Mouse (Mus musculus) urinary bladder, postnatal 10 days (tissue): ENCODE data around the gene Tmem251.

ENCODE experiments used
- DNase-seq: peaks from one replicate; pipeline ENCODE4 v3.0.0; 2022; ENCODE audit warnings: low spot score

Tmem251 gene

DNA sequence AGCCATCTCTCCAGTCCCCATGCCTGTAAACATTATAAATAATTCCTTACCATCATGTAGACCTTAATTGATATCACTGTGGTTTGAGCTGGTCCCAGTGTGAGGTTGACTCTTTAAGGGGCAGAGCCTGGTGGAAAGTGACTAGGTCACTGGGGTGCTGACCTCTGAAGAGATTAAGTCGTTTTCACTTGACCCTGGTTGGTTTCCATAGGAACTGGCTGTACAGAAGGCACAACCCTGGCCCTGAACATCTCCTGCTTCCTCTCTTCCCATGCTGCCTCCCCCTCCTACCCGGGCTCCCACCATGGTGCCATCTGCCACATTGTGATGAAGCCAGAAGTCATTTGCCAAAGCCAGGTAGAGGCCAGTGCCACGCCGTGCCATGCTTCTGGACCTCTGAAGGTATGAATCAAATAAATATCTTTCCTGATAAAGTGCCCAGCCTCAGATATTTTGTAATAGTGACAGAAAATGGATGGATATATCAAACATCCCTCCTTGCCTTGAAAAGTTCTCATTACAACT is 32.6 kb upstream of the Tmem251 start:
- DNase-seq = no peak

DNA sequence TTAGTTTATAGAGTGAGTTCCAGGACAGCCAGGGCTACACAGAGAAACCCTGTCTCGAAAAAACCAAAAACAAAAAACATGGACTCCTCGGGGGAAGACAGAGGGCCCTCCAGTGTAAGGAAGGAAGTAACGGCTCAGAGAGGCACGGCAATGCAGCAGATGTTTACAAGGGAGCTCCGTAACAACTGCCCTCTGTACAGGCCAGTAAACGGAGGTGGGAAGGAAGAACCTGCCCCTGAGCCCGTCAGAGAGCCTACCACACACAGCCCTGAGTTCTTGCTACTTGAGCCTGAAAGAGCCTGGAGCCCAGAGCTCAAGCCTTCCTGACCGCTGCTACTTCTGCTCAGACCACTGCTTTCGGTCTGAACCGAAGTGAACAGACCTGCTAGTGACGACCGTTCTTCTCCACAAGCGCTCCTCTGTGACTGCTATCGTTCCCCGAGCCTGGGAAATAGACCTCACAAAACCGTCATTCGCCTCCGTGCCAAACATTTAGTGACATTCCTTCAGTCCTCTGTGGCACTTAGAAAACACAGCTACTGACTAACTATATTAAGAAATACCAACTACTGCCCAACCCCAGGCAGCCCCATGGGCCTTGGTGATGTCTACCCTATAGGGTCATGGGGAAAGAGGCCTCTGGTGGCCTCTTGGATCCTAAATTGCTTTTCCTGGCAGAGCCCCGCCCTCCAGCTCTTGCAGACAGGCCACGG is 30.3 kb upstream of the Tmem251 start:
- no peak for DNase-seq

DNA sequence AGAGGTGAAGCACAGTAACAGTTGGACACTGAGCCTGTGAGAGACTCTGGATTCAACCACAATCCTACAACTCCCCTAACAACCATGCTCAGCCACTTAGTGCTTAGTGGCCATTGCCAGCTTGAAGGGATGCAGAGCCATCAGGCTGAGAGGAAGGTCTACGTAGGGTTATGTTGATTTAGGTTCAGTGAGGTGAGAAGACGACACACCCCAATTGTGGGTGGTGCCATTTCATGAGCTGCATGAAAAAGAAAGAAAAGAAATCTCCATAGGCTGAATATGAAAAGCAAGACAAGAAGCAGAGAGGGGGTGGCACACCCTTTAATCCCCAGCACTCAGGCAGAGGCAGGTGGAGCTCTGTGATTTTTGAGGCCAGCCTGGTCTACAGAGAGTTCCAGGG is 29.4 kb upstream of the Tmem251 start:
- DNase-seq = no peak

DNA sequence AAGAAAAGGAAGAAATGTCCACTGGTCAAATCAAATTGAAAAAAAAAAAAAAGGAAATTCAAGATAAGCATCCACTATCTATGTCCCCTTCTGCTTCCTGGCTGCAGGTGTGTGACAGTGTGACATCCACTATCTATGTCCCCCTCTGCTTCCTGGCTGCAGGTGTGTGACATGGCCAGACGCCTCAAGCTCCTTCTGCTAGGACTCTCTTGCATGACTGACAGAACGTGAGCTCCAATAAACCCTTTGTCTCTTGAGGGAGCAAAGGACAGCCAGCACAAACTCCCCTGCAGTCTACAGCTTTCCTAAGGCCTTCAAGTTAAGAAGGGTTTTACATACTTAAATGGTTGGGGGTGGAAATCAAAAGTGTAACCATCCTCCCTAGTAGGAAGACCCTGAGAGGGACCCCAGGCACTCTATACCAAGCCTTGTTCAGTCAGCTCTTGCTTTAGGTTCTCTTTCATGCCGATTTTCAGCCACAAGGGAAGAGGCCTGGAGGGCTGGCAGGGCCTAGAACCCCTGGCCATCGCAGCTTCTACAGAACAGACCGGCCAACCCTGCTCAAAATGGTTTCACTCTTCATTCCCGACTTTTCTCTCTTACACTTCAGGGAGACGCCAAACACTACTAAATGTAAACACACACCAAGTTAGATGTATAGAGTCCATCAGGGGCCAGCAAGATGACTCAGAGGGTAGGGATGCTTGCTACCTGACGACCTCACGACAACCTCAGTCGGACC is 28.7 kb upstream of the Tmem251 start:
- no peak for DNase-seq

DNA sequence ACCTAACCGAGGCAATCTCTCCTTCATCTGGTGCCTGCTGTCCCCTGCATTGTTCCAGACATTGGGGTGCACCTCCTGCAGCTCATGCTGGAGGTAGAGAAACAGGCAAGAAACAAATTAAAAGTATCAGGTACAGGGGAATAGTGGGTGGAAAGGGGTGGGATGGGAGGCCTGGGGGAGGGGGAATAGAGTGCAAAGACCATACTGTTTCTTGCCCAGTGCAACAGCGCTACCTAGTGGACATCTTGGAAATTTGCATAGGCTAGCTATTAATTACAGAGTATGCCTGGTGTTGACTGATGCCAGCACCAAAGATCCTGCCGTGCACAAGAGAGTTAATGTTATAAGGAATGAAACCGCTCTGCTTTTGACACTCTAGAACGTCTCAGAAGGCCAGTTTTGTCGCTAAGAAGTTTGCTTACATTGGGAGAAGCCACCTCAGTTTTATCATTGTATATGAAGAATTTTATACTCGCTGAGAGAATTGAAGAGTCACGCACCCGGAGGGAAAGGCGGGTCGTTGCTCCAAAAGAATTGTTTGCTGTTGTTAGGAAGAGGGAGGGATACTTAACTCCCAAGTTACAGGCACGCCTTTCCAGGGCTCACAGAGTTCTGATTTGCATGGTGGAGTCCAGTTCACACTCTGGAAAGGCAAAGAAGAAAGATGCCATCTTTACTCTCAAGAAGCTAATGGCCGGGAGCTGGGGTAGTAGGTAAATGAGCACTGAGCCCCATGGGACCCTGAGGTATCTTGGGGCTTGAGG is 23.8 kb upstream of the Tmem251 start:
- DNase-seq = no peak

DNA sequence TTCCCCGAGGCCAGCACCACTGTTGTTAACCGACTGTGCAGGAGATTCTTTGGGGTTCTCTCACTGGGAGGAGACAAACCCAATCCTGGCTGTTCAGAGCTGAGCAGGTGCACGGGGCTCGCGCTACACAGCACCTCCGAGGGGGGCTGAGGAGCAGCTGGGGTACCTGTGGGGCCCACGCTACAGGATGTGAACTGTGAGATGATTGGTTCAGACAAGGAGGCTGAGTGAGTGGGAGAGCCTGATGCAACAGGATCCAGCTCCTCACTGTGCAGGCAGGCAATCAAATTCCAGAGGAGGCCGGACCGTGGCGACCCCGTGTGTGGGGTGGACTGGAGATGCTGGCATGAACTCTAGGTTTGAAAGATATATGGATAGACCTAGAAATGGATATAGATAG is 21.1 kb upstream of the Tmem251 start:
- DNase-seq = no peak

DNA sequence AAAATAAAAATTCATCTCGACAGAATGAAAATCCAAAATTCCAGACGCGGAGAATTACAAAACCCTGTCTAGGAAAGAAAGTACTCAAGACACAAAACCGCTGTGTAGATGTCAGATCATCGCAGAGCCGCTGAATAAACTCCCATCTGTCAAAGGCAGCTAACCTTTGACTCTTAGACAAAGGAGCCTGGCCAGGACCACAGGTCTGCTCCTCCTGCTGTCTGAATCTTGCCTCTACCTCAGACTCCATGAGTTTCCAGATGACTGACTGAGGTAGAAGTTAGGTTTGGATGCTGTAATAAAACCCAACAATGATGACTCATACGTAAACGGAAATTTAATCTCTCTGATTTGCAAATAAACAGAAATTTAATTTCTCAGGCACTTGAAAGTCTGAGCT is 20.6 kb upstream of the Tmem251 start:
- no peak for DNase-seq

DNA sequence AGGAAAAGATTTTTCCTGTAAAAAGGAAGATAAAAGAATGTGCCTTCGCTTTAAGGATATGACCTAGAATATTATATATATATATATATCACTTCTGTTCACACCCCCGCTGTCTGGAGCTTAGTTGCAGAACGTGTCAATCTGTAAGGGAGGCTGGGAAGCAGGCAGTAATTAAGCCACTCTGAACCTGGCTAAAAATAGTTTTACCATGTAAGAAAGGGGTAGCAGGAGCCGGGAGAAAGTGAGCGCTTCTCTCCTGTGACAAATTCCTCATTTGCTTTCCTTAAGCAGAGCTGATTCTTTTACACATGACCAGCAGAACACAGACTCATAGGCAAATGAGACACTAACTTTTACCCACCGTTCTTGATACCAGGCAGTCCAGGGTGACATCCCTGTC is 19.7 kb upstream of the Tmem251 start:
- DNase-seq = no peak

DNA sequence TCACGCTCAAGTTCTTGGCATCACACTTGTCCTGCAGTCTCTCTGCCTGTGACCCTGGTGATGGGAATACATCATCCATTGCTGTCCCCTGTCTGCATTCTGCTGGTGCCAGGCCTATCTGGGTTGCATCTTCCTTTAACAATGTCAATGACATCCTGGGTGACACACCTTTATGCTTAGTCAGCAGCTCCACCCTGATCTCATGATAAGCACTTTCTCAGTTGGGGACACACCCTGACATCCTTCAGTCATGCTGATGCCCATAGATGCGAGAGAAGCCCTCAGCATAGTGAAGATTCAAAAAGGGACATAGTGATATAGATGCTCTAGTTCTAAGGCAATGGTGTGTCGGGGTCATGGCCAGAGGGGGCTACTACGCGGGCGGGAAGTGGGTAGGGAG is 18.4 kb upstream of the Tmem251 start:
- DNase-seq = no peak

DNA sequence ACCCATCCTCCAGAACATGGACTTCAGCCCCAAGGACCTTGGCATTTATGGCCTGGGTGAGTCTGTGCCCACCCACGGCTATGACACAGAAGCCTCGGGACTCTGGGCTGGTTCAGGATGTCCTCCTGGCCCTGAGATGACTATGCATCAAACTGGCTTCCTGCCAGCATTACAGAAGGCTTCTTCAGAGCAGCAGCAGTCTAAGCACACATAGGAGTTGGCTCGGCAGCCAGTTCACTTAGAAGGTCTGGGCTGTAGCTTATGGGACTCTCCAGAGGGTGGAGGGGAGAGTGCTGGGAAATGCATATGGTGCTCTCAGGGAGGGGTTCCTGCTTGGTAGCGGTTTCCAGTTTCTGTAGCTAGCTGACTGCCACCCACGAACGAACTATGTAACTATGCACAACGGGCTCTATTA is 17.8 kb upstream of the Tmem251 start:
- no peak for DNase-seq

DNA sequence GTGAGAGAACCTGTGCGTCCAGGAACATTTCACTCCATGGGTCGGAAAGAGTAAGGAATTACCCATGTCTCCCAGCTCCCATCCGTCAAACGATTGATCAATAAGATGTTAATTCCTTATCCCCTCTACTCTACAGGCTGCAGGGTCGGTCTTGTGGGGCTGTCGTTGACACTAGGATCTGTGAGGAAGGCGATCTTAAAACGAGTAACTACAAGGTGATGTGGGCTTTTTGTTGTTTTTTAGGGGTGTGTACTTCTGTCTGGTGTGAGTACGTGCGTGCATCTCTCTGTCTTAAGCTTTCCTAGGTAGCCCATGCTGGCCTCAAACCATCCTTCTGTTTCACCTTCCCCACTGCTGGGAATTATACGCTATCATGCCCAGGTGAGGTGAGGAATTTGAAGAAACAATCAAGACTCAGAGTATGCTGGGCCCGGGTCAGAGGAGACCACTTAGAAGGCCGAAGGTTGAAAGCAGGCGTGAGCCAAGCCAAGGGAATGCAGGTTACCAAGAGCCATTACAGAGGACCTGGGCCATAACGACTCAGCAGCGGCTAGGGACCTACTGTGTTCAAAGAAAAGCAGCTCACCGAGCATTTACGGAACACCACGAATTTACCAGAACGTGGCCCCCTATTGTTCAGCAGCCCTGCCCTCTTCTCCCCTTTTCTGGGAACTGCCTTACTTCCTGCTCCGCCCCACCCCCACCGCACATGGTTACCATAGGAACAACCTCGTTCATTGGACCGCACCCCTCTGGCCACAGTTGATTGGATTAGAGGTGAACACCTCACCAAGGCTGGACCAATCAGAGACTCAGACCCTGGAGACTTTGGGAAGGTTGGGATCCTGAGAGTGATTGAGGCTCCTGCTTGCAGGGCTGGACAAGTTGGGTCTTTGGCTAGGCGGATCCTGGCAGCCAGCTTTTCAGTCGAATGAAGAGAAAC is 13.4 kb upstream of the Tmem251 start:
- DNase-seq = no peak

DNA sequence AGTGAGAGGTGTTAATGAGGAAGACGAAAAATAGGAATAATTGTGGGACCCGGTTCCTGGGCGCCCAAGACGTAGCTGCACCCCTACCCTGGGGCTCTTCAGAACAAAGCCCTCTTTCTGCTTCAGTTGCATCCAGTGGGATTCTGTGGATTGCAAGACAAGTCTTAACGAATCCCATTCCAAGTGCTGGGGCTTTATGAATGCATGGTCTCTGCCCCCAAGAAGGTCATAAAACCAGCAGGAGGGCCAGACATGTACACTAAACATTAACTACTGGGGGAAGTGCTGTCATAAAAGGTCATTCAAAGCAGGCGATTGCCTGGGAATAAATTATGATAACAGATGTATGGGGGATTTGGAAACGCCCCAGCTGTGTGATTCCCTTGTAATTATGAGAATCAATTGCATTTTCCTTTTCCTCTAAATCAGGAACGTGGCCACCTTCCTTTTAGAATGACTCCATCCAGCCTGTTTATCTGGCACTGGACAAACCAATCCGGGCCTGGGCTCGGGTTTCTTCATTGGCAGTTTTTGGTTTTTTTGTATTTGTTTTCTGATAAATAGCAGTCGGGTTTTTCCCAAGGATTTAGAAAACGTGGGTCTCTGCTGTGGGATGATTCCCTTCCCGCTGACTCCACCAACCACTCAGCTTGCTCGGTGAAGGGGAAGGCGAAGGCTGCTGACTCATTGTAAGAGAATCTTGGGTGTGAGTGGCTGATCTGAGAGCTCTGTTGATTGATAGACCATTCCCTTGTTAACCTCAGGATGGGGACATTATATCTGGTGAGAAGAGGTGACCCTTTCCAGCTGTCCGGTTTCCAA is 12.6 kb upstream of the Tmem251 start:
- DNase-seq = no peak

DNA sequence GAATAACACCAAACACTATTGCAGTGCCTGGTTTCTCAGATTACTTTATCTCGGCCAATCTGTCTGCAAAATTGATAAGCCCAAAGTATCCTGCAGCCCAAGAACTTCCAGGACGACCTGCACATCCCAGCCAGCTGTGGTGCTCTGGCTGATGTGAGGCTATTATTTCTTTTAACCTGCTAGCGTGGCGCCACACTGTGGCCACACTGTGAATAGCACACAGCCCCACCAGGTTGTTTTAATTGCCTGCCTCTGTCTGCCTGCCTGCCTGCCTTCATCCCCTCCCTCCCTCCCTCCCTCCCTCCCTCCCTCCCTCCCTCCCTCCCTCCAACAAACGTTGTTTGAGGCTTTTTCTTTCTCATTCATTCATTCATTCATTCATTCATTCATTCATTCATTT is 10.2 kb upstream of the Tmem251 start:
- DNase-seq = no peak

DNA sequence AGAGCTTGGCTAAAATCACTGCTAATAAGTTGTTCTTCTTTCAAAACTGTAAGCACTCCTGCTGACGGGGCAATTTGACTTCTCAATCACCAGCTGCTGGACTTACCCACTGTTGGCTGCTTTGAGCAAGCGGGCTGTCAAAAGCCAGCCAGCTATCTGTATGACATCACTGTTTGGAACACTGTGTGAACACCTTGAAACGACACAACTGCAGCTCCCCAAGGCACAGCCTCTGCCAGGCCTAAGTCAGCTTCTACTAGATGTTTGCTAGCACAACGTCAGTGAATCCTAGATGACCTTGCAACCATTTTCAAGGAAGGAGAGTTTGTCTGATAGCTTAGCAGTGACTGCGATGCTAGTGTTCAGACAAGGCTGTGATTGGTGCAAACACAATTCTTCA is 4.5 kb upstream of the Tmem251 start:
- DNase-seq = no peak

DNA sequence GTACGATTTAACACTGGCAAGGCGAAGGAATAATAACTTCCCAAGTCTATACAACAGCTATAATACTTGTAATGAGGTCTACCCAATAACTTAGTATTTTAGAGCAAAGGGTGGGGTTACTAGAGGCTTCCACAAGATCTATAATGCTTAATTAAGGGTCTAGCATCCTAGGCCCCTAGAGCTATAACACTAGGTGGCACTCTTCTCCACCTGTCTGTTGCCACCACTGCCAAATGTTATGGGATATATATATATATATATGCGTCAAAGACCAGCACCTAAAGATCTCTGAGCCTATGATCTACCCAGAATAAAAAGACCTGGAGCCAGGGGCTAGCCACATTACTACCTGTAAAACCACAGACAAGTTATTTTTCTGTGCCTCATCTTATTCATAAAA is 3.3 kb upstream of the Tmem251 start:
- DNase-seq = no peak

DNA sequence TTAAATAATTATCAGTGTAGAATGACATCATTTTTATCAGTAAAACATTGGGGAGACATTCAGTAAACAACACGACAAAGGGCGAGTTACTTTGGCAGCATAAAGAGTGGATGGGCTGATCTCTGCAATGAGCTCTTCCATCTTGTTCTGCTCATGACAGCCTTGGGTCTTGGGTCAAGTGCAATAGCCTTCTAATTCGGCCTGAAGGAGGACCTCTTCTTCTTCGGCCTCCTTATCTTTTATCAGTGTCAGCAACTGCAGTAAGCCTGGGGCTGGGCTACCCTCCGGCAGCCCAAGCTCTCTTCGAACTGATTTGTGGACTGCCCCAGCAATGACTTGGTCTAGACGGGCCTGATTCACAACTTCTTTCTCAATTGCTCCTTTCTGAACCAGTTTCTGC is 1.5 kb upstream of the Tmem251 start:
- no peak for DNase-seq

DNA sequence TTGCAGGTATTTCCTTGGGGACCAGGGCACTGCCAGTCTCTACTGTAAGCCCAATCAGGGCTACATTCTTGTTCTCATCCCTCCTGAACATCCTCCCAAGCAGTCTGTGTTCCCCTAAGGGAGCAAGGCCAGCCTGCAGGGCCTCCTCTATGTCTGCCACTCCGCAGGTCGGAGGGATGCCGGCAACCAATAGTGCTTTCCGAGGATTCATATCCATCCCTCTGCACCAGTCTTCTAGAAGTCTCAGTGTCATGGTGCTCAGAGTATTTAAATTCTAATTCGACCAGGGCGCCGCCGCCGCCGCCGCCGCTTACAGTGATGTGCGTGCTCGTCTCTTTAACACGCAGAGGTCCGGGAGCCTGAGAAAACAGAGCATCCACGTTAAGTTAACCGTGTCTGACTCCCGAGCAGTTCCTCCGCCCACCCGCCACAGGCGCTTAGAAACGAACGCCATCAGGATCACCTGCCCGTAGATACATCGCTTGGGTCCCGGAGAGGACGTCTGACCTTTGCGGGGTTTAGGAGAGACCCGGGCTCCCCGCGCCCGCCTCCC is 450 bp upstream of the Tmem251 start:
- no peak for DNase-seq

DNA sequence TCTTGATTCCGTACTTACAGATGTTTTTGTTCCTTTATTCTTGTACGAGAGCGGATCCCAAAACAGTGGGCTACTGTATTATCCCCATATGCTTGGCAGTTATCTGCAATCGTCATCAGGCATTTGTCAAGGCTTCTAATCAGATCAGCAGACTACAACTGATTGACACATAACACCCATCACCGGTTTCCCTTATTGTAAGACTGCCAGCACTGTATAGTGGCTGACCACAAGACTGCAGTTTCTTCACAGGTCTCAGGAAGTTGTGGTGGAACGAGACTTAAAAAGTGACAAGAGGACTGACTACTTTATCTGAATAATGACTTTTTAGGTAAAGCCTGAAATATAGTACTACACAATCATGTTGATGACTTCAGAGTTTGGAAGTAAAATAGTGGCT is 1.3 kb downstream of the Tmem251 start:
- no peak for DNase-seq

DNA sequence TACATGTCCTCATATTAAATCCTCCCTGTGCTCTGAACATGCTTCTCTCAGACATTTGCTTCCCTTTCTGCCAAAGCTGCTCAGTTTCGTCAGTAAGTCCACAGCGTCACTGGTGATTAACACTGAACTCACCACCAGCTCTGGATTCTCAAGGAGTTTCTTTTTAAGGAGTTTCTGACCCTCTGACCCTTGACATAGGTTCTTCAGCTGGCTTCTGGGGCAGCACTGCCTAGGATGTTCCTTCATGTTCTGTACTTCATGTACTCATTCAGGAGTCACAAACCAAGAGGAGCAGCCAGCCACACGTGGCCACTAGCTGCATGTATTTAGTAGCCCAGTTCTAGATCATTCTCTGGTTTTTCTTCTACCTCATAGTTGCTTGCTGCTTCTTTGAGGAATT is 4.7 kb downstream of the Tmem251 start:
- DNase-seq = no peak

DNA sequence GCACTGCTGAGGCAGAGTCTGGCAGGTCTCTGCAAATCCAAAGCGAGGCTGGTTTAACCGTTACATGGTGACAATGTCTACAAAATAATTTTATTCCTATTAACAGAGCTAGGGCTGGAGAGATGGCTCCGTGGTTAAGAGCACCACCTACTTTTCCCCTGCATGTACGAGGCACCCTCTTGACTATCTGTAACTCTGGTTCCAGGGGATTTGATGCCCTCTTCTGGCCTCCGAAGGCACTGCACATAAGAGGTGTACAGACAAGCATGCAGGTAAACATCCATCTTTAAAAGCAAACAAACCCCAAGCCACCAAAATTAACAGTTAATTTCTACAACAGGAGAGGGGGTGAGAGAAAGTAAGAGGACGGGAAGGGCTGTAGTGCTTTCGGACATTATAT is 12.7 kb downstream of the Tmem251 start:
- no peak for DNase-seq
